Mouse (Mus musculus) ES-Bruce4 (cell line): ENCODE measurements around the gene D1Ertd622e. TPM values are rescaled to one million over a fixed set of nuclear protein-coding genes. Genes with fewer than 3 reads are reported as not detected.

Experiments
- H3K27ac ChIP-seq: 2 replicates; pipeline ENCODE4 v1.5.1; 2012; ENCODE audit warnings: low read length, inconsistent platforms; ENCODE audit not compliant: insufficient read depth
- H3K27me3 ChIP-seq: 2 replicates; pipeline ENCODE4 v1.6.1; 2012; ENCODE audit warnings: mild to moderate bottlenecking, low read length, inconsistent platforms; ENCODE audit not compliant: control insufficient read depth, poor library complexity, insufficient read depth, severe bottlenecking
- H3K36me3 ChIP-seq: 2 replicates; pipeline ENCODE4 v1.6.1; 2012; ENCODE audit warnings: inconsistent platforms, mild to moderate bottlenecking, low read length, moderate library complexity; ENCODE audit not compliant: control insufficient read depth, poor library complexity, insufficient read depth, severe bottlenecking
- H3K4me1 ChIP-seq: one replicate; pipeline ENCODE4 v1.8.1; 2011; ENCODE audit warnings: low read length; ENCODE audit not compliant: control insufficient read depth, insufficient read depth
- H3K4me3 ChIP-seq: 2 replicates; pipeline ENCODE4 v1.5.1; 2011; ENCODE audit warnings: low read depth, mild to moderate bottlenecking, low read length
- H3K9ac ChIP-seq: 2 replicates; pipeline ENCODE4 v1.6.1; 2012; ENCODE audit warnings: low read depth, mild to moderate bottlenecking, inconsistent platforms; ENCODE audit not compliant: poor library complexity, severe bottlenecking
- H3K9me3 ChIP-seq: replicated peaks from 2 replicates; pipeline ENCODE4 v1.6.1; 2012; ENCODE audit warnings: mild to moderate bottlenecking, low read length, inconsistent platforms; ENCODE audit not compliant: control insufficient read depth, poor library complexity, insufficient read depth, severe bottlenecking
- CTCF ChIP-seq: IDR thresholded peaks from one replicate; pipeline ENCODE4 v1.8.1; 2011; ENCODE audit warnings: low read depth, low read length
- EP300 ChIP-seq: IDR thresholded peaks from 2 replicates; pipeline ENCODE4 v1.6.1; 2011; ENCODE audit warnings: low read depth, low read length; ENCODE audit not compliant: insufficient read depth
- POLR2A ChIP-seq: IDR thresholded peaks from one replicate; pipeline ENCODE4 v1.8.1; 2011; ENCODE audit warnings: low read length; ENCODE audit not compliant: insufficient read depth
- polyA plus RNA-seq: library from polyadenylated mRNA; stranded (reverse); fragments of >200 nt; gene quantifications from 2 replicates; pipeline ENCODE4 v1.2.4, GENCODE M21; 2011; ENCODE audit warnings: low read depth; ENCODE audit not compliant: missing spikeins, insufficient read depth, insufficient read length

D1Ertd622e gene
- 6.4 and 7.8 TPM in 2 replicates for polyA plus RNA-seq

- TF ChIP-seq EP300 (no peak), POLR2A (no peak), CTCF (no peak)
- no peaks in the 10 kb centered on the region for H3K9me3 ChIP-seq
- peak within 1 kb of the TSS; percentile 49 for H3K9ac ChIP-seq
- no peaks in the 10 kb centered on the region; the same call in none of the 2 replicates for H3K27me3 ChIP-seq
- peak within 1 kb of the TSS; percentile 53 for H3K4me3 ChIP-seq
- no peaks in the 10 kb centered on the region for H3K4me1 ChIP-seq
- no peak within 1 kb of the TSS for H3K27ac ChIP-seq
- no peaks in the 10 kb centered on the region for H3K36me3 ChIP-seq
Measured at GRCm38 (mm10) chr1:97661406-97662241, at the start of gene D1Ertd622e. D1Ertd622e (minus strand) TSS chr1:97662074.

- Histone ChIP-seq H3K36me3 (peaks cover 18% of the 10 kb centered on the region), H3K9me3 (no peaks in the 10 kb centered on the region), H3K4me3 (no peak overlapping the region), H3K4me1 (no peaks in the 10 kb centered on the region), H3K9ac (no peak overlapping the region), H3K27me3 (no peaks in the 10 kb centered on the region), H3K27ac (no peak overlapping the region)
- TF ChIP-seq EP300 (no peak), POLR2A (no peak), CTCF (no peak)
Measured at GRCm38 (mm10) chr1:97710520-97710919, 48.6 kb upstream of the D1Ertd622e start.

- H3K27ac ChIP-seq: no peak overlapping the region
Measured at GRCm38 (mm10) chr1:97705389-97705788, 43.5 kb upstream of the D1Ertd622e start.

GRCm38 (mm10) chr1:97704646-97705045, 42.8 kb upstream of the D1Ertd622e start:
- no peaks in the 10 kb centered on the region for H3K4me1 ChIP-seq
- H3K9me3 ChIP-seq: no peaks in the 10 kb centered on the region
- no peak overlapping the region for H3K4me3 ChIP-seq
- peaks cover 9% of the 10 kb centered on the region for H3K36me3 ChIP-seq
- no peak overlapping the region for H3K27ac ChIP-seq
- H3K9ac ChIP-seq: no peak overlapping the region
- no peaks in the 10 kb centered on the region for H3K27me3 ChIP-seq
- TF ChIP-seq EP300 (no peak), POLR2A (no peak), CTCF (no peak)

More at GRCm38 (mm10) chr1:97705389-97705788, 43.5 kb upstream of the D1Ertd622e start:
- no peaks in the 10 kb centered on the region for H3K9me3 ChIP-seq
- H3K4me1 ChIP-seq: no peaks in the 10 kb centered on the region
- TF ChIP-seq POLR2A (no peak), EP300 (no peak), CTCF (no peak)
- H3K27me3 ChIP-seq: no peaks in the 10 kb centered on the region
- no peak overlapping the region for H3K4me3 ChIP-seq
- no peak overlapping the region for H3K9ac ChIP-seq
- peaks cover 9% of the 10 kb centered on the region for H3K36me3 ChIP-seq

DNA sequence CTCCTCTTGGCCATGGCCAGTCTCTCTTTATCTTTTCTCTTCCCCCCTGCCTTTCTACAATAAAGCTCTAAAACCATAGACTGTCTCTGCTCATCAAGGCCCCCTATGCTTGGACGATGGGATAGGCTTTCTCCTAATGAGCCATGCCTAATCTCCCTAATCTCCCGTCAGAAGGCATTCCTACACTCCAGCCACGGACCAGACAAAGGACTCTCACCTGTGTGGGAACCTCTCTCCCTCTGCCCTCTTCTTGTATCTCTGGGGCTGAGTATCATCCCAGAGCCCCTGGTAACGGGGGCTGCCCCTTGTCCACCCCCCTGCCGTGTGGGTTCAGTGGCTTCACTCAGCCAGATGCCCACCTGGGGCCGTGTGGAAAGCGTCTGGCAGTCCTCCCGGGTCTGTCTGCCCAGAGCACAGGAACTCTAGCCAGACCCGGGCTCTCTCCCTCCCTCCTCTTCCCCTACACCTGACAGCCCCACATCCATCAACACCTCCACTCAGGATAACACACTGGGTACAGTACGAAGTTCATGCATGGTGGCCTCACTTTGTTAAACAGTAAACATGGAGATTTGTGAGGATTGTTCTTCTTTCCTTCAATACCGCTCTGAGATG, 37.2 kb upstream of the D1Ertd622e start:
- no peak overlapping the region for H3K4me3 ChIP-seq
- H3K36me3 ChIP-seq: no peaks in the 10 kb centered on the region
- H3K27ac ChIP-seq: no peak overlapping the region
- no peaks in the 10 kb centered on the region for H3K9me3 ChIP-seq
- no peaks in the 10 kb centered on the region for H3K4me1 ChIP-seq
- no peak overlapping the region for H3K9ac ChIP-seq
- no peaks in the 10 kb centered on the region for H3K27me3 ChIP-seq
- TF ChIP-seq EP300 (no peak), POLR2A (no peak), CTCF (no peak)

- no peaks in the 10 kb centered on the region for H3K4me1 ChIP-seq
- H3K36me3 ChIP-seq: no peaks in the 10 kb centered on the region
- no peak overlapping the region for H3K9ac ChIP-seq
- H3K27me3 ChIP-seq: no peaks in the 10 kb centered on the region
- no peak overlapping the region for H3K27ac ChIP-seq
- no peaks in the 10 kb centered on the region for H3K9me3 ChIP-seq
- H3K4me3 ChIP-seq: no peak overlapping the region
- TF ChIP-seq EP300 (no peak), CTCF (no peak), POLR2A (no peak)
Measured at GRCm38 (mm10) chr1:97697273-97697672, 35.4 kb upstream of the D1Ertd622e start.
